Mouse (Mus musculus): ENCODE measurements around the gene Gm49711.

Gm49711 gene

GRCm38 (mm10) chr16:92057852-92058643, at the start of gene Gm49711, which contains the start of the genes Mrps6 and Slc5a3:
Gm49711 (plus strand) TSS chr16:92058316.
Mrps6 (plus strand) TSS chr16:92058270.
Slc5a3 (plus strand) TSS chr16:92058322.
- CTCF ChIA-PET = interaction anchor here (0.5 kb wide), 1 partner anchor 122 kb away, joined by 3 read pairs; no protein-coding TSS in a partner anchor

DNA sequence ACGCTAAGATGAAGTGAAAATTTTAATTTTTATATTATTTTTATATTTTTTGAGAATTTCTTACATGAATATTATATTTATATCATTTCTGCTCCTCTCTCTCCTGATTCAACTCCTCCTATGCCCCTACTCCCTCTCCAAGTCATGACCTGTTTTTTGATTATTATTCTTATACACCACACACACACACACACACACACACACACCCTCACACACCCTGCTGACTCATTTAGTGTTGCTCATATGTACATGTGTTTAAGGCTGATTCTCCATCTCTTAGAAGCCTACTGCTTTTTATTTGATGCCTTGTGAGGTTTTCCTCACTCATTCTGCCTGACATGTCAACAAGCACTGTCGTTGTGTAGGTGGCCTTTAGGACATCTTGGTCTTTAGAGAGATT, 48.5 kb upstream of the Gm49711 start:
- CTCF ChIA-PET = no interaction called here

DNA sequence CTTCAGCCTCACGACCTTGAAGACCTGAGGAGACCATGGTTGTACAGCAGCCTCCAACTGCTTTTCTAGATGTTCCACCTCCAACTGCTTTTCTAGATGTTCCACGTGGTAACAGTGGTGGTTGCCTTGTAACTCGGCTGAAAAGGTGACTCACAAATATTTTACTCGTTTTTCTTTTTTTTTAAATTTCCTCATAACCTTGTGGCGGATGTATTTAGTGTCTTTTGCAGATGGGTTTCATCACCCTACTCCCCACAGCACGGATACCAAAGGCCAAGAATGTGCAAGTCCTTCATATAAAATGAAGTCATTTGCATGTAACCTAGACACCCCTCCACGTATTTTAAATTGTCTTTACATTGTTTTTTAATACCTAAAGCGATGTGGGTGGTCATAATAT, 41.3 kb upstream of the Gm49711 start:
- CTCF ChIA-PET = interaction anchor here (0.6 kb wide), 1 partner anchor 684 kb away, joined by 9 read pairs; no protein-coding TSS in a partner anchor

- CTCF ChIA-PET = interaction anchor here (0.7 kb wide), 2 partner anchors 223 to 586 kb away, joined by 3 to 12 read pairs; no protein-coding TSS in a partner anchor
Observed at GRCm38 (mm10) chr16:92019141-92020118, 38.7 kb upstream of the Gm49711 start.

DNA sequence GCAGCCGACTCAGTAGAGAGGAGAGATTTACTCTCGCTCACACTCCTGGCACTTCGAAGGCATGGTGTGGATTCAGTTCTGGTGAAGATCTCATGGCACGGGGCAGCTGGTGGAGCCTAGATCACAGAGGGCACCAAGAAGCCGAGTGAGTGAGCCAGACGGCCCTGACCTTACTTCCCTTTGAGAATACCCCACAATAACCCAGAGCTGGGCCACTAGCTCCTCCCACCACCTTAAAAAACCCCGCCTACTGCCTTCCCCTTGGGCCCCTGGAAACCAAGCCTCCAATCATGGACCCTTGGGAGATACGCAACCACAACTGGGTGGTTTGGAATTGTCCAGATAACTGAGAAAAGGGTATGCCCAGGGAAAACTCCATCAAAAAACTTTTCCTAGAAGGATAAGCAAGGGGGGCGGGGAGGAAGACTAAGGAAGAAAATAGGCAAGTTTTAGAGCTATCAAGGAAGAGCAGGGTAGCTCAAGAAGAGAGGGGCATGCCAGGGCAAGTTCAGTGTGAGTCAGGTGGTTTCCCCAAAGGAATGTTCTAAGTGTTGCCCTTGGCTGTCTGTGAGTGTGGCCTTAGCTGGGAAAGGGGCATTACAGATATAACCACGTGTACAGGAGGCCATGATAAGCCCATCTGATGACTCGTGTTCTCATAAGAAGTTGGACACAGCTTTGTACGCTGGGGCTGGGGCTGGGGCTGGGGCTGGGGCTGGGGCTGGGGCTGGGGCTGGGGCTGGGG, 36.3 kb upstream of the Gm49711 start:
- CTCF ChIA-PET = no interaction called here

DNA sequence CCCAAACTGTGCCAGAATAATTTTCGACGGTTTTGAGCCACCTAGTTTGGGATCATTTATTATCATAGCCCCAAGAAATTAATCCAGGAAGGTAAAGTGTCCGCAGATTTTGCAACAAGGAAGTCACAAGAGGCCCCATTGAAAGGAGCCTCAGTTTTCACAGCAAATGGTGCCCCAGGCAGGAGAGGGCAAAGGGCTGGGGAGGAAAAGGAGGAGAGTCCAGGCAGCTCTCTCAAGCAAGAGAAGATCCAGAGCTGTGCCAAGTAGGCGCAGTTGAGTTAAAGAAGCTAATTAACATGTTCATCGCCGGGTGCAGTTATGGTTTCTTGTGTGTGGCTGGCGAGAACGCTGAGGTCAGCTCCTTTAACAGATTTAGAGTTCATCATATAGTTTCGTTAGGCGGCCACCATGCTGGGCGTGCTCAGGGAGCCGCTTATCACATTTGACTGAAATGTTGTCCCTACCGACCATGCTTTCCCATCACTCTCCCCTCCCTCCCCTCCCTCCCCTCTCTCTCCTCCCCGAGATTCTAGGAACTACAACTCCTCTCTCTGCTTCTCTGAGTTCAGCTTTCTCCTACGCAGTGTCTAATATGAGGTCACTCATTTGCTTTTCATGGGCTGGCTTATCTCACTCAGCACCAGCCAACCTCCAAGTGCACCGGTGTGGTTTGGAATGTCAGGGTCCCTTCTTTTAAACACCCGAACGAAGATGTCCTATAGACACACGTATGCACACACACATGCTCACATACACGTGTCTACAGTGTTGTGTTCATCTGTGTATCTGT, 35.4 kb upstream of the Gm49711 start:
- CTCF ChIA-PET = no interaction called here

- CTCF ChIA-PET = no interaction called here
Observed at GRCm38 (mm10) chr16:92033286-92033685, 24.8 kb upstream of the Gm49711 start.

DNA sequence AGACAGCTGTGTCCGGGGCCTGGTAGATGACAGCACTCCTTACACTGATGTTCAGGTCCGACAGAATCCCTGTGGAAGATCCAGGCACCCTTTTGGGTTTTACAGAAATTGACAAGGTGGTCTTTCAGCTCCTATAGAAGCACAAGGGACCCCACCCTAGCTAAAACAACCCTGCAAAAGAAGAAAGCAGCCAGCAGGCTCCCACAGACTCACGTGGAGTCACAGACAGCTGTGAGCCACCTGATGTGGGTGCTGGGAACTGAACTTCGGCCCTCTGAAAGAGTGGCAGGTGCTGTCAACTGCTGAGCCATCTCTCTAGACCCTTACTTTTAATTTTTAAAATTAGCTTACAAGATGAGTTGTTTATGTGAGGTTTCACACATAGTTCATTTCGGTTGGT, 23.4 kb upstream of the Gm49711 start:
- CTCF ChIA-PET = no interaction called here

- CTCF ChIA-PET = no interaction called here
Observed at GRCm38 (mm10) chr16:92036701-92037100, 21.4 kb upstream of the Gm49711 start.

- CTCF ChIA-PET = interaction anchor here (0.6 to 0.7 kb wide), 2 partner anchors 42 to 106 kb away, joined by 4 to 6 read pairs; no protein-coding TSS in a partner anchor
Observed at GRCm38 (mm10) chr16:92037891-92038607, 20.1 kb upstream of the Gm49711 start.

DNA sequence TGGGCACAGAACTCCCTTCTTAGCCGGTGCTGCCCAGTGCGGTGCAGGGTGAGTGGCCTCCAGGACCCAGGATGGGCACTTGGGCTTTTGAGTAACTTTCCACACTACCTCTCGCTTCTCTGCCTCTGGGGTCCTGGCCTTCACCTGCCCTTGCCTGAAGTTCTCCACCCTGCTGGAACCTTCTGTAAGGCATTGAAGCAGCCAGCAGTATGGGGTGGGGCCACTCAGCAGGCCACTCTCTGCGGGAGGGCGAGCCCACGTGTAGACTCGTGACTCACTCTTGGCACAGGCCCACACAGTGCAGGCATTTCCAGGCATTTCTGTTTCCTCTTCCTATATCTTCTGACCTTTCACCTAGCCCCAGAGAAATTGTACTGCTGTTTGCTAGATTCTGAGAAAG, 18.7 kb upstream of the Gm49711 start:
- CTCF ChIA-PET = no interaction called here

DNA sequence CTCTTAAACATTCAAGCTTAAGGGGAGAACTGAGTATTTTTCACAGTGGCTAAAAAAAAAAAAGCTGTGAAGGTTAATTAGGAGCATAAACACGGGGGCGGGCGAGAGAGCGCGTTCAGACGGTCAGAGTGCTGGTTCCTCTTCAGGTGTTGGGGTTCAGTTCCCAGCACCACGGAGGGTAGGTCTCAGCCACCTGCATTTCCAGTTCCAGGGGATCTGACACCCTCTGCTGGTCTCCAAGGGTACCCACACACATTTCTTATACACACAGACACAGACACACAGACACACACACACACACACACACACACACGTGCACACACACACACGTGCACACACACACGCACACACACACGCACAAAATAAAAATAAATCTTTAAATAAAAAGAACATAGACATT, 18.1 kb upstream of the Gm49711 start:
- CTCF ChIA-PET = no interaction called here

GRCm38 (mm10) chr16:92051777-92052310, 6.3 kb upstream of the Gm49711 start:
- CTCF ChIA-PET = interaction anchor here (0.6 to 0.7 kb wide), 2 partner anchors 191 to 250 kb away, joined by 3 to 4 read pairs; no protein-coding TSS in a partner anchor

DNA sequence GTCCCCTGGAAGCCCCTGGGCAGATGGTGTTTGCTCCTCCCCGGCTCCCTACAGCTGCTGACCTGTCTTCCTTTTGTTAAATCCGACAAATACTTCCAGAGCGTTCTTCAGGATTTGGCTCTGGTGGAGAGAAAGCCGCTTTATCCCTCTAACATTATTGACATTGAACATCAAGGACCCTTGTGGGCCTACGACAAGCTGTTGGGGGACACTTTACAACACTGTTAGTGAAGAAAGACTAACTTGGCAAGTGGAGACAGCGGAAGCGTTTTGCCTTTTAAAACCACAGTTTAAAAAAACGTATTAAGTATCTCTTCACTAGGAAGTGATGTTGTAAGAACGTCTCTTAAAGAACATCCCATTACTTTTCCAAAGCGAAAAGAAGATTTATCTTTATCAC, 5.5 kb upstream of the Gm49711 start:
- CTCF ChIA-PET = no interaction called here

DNA sequence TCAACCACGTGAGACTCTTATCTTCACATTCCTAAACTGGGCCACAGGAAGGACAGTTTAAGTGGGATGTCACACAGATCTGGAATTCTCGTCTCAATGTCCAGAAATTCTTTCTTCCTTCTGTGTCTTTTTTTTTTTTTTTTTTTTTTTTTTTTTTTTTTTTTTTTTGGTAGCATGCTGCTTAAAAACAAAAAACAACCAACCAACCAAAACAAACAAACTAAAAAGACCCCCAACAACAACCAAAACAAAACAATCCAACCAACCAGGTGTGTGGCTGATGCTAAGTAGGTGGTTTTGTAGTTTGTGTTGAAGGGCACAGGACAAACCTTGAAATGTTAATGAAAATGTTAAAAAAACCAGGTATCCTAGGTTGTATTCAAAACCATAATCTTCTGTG, 1.4 kb upstream of the Gm49711 start:
- CTCF ChIA-PET = no interaction called here

DNA sequence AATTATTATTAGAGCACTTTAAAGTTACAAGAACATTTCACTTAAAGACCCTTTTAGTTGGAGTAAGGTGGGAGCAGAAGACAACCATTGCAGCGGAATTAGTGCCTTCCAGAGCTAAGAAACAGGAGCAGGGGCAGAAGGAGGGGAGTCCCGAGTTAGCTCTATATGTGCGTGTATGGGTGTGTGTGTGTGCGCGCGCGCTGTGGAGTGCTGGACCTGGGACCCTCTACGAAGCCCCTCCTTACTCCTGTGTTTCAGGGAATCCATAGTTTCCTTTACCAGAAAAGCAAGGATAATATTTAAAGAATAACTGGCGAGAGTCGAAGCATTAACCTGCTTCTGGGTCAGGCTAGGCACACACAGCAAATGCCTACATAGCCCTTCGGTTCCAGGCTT, 662 bp upstream of the Gm49711 start:
- CTCF ChIA-PET = no interaction called here

DNA sequence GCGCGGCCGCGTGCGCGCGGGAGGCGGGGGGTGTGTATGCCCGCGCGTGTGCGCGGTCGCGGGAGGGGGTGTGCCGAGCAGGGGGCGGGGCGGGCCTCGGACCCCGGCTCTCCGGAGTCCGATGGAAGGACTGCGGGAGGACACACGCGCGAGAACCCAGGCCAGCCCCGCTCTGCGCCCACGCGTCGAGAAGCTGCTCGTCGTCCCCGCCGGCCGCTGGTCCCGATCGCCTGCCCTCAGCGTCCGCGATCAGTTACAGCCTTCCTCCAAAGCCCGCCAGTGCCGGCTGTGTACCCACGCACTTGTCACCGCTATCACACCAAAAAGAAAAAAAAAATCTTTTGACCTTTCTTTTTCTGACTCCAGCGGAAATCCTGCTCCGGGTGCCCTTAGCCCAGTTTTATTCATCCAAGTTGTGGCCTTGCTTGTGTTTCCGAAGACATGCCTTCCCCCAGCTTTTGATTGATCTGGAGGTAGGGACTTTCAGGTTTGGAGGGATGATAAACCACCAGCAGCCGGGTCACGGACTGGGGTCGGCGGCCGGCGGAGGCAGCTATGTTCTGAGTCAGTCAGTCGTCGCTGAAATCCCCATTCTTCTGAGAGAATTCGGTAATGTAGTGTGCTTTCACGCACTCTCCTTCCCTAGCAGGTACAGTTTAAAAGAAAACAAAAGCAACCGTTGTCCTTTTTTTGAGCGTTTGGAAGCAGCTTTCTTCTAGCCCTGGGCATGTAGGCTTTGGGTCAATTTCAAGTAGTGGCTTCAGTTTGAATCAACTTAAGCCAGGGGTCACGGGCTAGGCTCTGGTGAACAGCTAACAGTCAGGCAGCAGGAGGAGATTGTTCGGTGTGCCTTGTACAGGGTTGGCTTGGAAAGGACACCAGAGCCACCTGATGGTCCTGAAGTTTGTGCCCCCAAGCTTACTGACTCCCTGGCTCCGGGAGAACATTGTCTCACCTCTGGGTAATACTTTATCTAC, 816 bp downstream of the Gm49711 start:
- CTCF ChIA-PET = interaction anchor here (0.5 kb wide), 1 partner anchor 123 kb away, joined by 3 read pairs; no protein-coding TSS in a partner anchor

DNA sequence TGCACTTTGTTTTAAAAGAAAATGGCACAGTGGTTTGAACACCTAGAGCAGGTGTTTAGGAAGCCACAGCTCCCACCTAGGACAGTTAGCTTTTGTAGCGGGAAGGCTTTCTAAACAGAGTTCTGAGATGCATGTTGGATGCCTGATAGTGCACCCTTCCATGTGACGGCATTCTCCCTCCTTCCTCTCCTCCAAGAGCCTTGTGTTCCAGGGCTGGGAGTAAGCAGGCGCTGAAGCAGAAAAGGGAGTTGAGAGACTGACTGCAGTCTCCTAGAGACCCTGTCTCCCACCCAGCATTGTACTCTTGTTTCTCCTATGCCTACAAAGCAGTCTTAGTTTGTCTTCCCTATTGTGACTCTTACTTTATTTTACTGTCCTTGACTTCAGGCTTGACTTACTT, 2.1 kb downstream of the Gm49711 start:
- CTCF ChIA-PET = interaction anchor here (0.6 kb wide), 1 partner anchor 121 kb away, joined by 4 read pairs; no protein-coding TSS in a partner anchor

Data from spleen, embryonic (tissue).